Mouse (Mus musculus) kidney, adult 2 months (tissue): ENCODE measurements around the gene Fyttd1.

ENCODE experiments used
- CTCF ChIP-seq: fragments of 200-500 bp; conservative IDR thresholded peaks from 2 replicates; pipeline ENCODE4 v1.5.1; 2011; ENCODE audit warnings: low read depth, mild to moderate bottlenecking, control low read depth, low read length, moderate library complexity, mixed read lengths; ENCODE audit not compliant: insufficient read depth, insufficient read length
- POLR2A ChIP-seq: fragments of 200-500 bp; IDR thresholded peaks from one replicate; pipeline ENCODE4 v1.6.1; 2011; ENCODE audit warnings: low read depth, low read length, control low read depth

DNA sequence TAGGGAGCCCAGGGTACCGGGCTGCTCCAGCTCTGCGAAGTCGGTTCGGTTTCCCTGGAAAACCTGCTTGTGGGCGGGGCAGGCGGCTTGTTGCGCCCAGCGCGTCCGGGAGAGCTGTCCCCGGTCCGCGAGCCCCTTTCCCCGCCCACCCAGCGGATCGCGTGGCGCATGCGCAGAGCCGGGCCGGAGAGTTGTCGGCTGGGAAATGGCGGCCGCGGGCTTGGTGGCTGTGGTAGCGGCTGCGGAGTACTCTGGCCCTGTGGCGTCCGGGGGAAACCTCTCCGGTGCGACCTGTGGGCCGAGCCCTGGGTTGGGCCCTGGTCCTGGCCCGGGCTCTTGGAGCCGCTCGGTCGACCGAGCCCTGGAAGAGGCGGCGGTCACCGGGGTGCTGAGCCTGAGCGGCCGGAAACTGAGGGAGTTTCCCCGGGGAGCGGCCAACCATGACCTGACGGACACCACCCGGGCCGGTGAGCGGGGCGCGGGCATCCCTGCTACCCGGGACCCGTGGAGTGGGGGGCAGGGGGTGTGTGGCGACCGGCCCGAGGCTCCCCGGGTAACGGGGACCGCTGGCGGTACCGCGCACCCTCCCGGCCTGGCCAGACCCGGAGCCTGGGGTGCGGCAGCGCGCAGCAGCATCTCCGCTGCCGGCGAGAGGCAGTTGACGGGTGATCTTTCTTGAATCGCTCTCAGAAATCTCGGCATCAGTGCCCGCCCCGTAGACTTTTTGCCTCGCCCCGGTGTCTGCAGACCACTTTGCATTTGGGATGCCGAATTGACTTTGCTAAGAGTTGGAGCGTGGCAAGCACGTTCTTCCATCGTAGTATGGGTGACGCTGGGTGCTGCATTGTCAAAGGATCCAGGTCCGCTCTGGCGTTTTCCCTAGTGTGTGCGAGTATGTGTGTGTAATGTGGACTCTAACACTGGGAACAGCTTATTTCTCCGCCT, 36.9 kb downstream of the Fyttd1 start, which contains the start of gene Lrch3:
- TF ChIP-seq CTCF: no peak
- TF ChIP-seq POLR2A: peak; percentile 41
